Mouse (Mus musculus): ENCODE results near the gene Rpl12.

Gene Rpl12

GRCm38 (mm10) chr2:32961192-32961995, at the start of gene Rpl12, which contains the start of gene Lrsam1:
TSS of gene Rpl12 (plus strand) at chr2:32961559.
TSS of gene Lrsam1 (minus strand) at chr2:32961614.
- in situ Hi-C loops (cut with MboI, MseI): no loop called here

- in situ Hi-C loops (cut with MboI, MseI): no loop called here
Measured at GRCm38 (mm10) chr2:32911639-32912182, 49.6 kb upstream of the Rpl12 start.

DNA sequence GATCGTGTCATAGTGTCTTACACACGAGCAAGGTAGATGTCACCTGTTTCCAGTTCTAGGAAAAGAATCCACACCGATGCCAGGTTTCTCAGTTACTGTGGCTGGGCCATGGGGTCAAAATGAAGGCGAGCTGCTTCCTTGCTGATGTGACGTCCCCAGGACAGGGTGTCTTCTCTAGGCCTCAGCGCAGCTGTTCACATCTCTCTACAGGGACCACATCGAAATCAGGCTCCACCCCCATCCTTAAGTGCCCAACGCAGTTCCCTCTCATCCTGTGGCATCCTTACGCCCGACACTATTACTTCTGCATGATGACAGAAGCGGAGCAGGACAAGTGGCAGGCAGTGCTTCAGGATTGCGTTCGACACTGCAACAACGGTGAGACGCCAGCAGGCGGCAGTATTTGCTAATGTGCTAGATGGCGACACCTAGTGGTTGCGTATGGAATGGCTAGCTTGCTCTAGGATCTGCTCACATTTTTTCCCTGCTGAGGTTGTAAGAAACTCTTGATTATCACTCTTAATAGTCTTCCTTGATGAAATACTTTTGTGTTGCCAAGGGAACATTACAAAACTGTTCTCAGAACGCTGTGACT, 49.1 kb upstream of the Rpl12 start:
- in situ Hi-C loops (cut with MboI, MseI): no loop called here

- in situ Hi-C loops (cut with MboI, MseI): no loop called here
Measured at GRCm38 (mm10) chr2:32914362-32914761, 47.0 kb upstream of the Rpl12 start.

GRCm38 (mm10) chr2:32914896-32915295, 46.5 kb upstream of the Rpl12 start:
- in situ Hi-C loops (cut with MboI, MseI): no loop called here

GRCm38 (mm10) chr2:32917526-32917925, 43.8 kb upstream of the Rpl12 start:
- in situ Hi-C loops (cut with MboI, MseI): no loop called here

GRCm38 (mm10) chr2:32918391-32918790, 43.0 kb upstream of the Rpl12 start:
- in situ Hi-C loops (cut with MboI, MseI): no loop called here

- in situ Hi-C loops (cut with MboI, MseI): no loop called here
Measured at GRCm38 (mm10) chr2:32921235-32921634, 40.1 kb upstream of the Rpl12 start.

DNA sequence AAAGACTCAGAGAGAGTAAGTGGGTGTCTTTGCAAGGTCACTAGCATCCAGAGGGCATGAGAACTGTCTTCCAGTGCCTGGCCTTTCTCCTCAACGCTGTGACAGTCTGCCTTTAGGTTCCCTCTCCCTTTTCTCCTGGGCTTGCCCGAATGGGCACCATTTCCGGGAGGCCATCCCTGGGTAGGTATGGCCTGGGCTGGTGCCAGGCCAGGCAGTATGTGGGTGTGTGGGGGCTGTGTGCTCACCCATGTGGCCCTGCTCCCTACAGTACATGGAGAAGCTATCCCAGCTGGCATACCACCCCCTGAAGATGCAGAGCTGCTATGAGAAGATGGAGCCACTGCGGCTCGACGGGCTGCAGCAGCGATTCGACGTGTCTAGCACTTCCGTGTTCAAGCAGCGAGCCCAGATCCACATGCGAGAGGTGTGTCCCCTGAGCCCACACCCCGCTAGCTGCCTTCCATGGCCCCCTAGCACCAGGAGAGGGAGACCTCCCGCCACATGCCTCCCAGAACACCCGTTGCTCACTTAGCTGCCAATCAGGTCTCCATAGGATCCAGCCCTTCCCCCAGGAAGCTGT, 39.5 kb upstream of the Rpl12 start:
- in situ Hi-C loops (cut with MboI, MseI): no loop called here

DNA sequence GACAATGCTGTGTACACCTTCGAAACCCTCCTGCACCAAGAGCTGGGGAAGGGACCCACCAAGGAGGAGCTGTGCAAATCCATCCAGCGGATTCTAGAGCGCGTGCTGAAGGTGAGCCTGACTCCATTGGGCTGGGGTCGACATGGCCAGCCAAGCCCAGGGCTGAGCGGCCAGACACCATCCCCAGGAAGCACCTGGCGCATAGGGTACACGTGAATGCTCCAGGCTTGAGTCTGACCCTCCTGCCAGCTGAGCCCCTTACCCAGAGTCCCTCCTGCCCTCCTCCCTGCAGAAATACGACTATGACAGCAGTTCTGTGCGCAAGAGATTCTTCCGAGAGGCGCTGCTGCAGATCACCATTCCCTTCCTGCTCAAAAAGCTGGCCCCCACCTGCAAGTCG, 38.8 kb upstream of the Rpl12 start:
- in situ Hi-C loops (cut with MboI, MseI): no loop called here

- in situ Hi-C loops (cut with MboI, MseI): no loop called here
Measured at GRCm38 (mm10) chr2:32923551-32924250, 37.7 kb upstream of the Rpl12 start.

DNA sequence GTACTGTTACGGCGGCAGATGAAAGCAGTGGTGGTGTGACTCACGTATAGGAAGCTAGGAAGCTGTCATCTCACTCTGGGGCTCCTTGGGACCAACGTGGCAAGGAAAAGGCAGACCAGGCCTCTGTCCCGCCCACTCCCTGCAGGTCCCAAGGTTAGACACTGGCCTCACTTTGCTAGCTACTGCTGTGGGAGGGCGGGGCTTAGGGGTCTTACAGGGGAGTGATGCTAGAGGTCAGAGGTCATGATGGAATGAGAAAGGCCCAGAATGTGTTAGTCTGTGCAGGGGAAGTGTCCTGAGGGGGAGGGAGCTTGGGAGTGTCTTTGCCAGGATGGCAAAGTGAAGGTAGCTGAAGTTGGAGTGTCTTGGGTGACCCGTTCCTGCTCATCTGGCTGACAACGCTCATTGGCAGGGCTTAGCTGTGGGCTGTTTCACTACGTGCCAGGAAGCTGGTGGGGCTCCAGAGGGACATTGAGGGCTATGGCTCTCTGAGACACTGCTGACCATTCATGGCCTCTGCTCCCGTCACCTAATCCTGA, 37.0 kb upstream of the Rpl12 start:
- in situ Hi-C loops (cut with MboI, MseI): no loop called here

- in situ Hi-C loops (cut with MboI, MseI): no loop called here
Measured at GRCm38 (mm10) chr2:32926330-32927075, 34.9 kb upstream of the Rpl12 start.

- in situ Hi-C loops (cut with MboI, MseI): no loop called here
Measured at GRCm38 (mm10) chr2:32927624-32928234, 33.6 kb upstream of the Rpl12 start.

DNA sequence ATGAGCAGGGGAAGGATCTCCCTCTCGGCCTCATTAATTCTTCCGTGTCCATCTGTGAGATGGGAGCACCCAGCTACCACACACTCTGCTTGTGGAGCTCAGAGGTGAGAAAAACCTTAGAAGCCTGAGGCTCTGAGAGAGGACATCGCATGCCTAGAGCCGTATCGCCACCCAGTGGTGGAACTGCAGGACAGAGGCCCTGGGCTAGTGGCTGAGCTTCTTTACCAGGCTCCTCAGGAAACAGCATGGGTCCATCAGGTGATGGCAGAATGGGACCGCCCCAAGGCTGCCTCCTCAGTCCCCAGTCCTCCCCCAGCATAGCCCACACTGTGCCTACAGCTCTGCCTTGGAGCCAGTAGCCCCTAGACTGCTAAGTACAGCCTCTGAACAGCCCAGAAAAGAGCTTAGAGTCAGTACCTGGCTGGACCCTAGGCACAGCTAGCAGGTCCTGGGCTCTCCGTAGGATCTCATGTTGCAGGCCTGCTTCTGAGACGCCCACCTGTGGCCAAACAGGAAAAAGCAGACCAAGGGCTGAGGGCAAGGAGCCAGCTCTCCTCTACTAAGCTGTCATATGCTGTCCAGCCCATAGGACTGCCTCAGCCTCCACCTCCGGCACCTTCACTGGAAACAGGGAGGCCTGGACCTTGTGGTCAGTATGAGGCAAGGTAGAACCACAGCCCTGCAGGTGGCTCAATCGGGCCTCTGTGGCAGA, 33.0 kb upstream of the Rpl12 start:
- in situ Hi-C loops (cut with MboI, MseI): no loop called here

DNA sequence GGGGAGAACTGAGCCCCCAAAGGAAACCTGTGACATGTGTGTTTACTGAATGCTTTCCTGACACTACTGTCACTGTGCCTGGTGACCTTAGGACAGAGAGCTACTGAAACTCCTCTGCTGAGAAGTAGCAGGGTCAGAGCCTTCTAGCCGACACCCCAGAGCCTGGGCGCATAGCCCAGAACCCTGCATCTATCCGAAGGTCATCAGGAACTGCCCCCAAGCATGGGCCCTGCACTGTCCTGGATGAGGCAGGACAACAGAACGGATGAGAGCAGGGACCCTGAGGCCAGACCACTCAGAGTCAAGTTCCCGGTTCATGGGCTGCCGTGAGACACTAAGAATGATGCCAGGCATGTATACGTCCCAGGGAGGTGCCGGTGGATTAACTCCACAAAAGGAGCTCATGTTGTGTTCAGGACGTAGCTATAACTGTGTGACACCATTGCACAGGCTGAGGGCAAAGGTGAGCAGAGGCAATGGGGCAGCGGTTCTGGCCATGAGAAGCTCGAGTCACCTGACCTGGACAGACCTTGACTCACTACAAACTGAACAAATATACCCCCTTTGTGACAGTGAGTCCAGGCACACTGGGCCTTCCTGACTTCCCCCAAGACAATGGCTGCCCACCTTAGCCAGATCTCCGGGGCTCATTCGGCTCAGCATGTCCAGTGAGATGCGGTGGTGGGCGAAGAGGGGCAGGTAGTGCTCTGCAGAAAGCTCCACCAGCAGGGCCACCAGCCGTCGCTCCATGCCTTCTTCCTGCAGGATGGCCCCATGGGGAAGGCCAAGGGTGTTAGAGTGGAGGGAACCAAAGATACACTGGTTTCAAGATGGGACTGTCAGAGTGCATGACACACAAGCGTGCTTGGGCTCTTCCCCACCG, 32.2 kb upstream of the Rpl12 start:
- in situ Hi-C loops (cut with MboI, MseI): no loop called here

DNA sequence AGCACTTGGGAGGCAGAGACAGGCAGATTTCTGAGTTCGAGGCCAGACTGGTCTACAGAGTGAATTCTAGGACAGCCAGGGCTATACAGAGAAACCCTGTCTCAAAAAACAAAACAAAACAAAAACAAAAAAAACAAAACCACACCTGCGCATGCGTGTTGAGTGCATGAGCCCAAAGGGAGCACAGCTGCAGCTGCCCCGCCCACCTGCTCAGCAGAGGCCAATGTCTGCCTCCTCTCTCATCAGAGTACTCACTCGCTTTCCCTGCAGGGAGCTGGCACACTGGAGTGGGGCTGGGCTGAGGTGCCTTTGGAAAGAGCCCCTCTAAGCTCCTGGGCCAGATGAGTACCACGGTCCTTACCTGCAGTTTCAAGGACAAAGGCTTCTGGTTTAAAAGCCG, 29.6 kb upstream of the Rpl12 start:
- in situ Hi-C loops (cut with MboI, MseI): no loop called here

DNA sequence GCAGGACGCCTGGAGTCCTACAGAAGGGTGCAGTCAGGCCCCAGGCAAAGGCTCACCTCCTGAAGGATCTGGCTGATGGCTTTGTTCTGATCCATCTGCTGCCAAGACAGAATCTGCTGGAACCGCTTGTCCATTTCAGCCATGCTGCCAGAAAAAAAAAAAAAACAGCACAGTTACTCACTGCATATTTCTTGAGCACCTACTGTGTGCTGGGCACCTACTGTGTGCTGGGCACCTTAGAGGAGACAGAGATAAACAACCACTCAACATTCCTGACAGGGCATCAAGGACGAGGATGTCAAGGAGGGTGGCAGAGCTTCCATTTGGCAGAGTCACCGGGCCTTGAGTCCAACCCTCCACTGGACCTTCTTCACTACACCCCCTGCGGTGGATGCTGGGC, 22.6 kb upstream of the Rpl12 start:
- in situ Hi-C loops (cut with MboI, MseI): no loop called here

GRCm38 (mm10) chr2:32939418-32939817, 21.9 kb upstream of the Rpl12 start:
- in situ Hi-C loops (cut with MboI, MseI): no loop called here
